Mouse (Mus musculus): ENCODE data around the gene Gm15217.

Gene Gm15217

DNA sequence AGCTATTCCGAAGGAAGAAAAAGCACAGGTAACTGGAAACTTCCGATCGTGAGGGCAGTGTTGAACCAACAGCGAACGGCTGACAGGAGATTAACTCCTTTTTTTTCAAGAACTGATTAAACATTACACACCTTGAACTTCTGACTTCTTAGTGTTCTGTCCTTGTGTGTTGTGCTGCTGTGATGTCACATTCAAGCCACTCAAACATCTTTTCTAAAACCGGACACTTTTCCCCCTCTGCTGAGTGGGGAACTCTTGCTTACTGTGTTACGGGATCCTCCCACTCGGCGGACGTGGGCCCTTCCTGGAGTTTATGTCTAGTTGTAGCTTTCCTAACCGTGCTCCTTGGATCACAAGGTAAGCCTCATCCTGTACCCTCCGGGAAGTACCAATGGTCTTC lies at the start of gene Gm15217:
Gm15217 (plus strand) TSS at position 130 of the 400 bp plus-strand sequence.
- DNase-seq (ENCODE audit: low read depth, low spot score), result peak; percentile 13

DNA sequence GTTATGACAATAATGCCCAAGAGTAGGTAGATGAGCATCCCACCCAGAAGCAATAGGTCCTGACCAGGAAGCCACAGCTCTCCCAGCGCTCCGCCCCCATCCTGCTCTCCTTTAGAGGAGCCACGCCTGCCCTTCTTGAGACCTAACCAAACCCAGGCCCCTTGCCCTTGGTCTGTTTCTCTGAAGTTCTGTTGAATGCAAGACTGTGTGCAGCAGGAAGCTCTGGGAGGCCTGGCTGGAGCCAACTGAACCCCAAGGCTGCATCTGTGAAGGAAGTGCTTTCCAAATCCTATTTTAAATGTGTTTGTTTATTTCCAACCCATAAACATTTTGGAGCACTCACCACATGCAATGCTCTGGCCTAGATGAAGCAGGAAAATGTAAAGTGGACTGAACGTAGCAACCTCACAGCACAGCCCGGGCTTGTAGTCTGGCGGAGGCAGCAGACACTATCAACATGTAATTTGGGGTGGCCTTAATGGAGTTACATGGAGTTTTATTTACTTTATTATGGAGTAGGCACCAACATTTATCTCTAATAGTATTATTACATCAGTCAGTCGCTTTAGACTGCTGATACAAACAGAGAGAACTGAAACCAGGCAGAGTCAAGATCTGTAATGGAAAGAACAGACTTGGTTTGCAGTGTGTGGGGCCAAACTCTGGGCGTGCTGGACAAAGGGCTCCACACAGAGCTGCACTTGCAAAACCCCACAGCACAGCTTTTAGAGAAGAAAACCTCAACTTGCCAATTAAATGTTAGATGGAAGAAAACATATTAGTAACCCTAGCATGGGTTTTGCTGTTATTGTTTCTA lies 45.6 kb upstream of the Gm15217 start:
- DNase-seq (ENCODE audit: low read depth, low spot score), result no peak

- peak; percentile 84 for DNase-seq (ENCODE audit: low read depth, low spot score)
Measured at GRCm38 (mm10) chr14:46338801-46339200, 40.4 kb upstream of the Gm15217 start.

DNA sequence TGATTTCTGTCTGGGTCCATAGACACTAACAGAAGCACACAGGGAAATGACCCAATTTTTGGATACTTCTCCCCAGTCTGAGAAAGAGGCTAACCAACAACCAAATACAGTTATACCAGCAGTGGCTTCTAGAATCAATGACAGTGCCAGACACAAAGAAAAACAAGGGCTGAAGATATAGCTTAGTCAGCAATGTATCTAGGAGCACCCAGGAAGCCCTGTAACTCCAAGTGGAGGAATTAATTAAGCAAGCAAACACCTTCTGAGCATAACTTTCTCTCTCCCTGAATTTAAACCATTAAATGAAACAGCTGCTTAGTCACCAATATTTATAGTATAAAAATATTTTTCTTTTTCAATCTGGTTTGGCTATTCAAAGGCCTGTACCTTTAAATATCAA lies 34.5 kb upstream of the Gm15217 start:
- DNase-seq (ENCODE audit: low read depth, low spot score), result no peak

GRCm38 (mm10) chr14:46357286-46357685 lies 21.9 kb upstream of the Gm15217 start:
- no peak for DNase-seq (ENCODE audit: low read depth, low spot score)

DNA sequence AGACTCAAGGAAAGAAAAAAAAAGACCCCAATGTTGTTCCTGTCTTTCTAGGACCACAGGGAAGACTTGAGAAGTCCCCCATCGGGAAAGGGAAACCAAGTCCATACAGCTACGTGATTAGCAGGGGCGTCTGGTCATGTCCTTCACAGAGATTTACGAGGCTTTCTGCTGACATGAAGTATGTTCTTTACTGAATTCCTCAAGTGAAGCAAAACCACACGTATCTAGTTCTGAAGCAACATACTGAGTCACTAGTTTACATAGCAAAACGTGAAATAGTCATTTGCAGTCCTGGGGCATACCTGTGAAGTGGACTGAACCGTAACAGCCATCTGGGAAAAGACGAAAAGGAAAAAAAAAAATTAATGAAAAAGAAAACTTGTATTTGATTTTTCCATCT lies 21.5 kb upstream of the Gm15217 start:
- DNase-seq (ENCODE audit: low read depth, low spot score), result no peak

DNA sequence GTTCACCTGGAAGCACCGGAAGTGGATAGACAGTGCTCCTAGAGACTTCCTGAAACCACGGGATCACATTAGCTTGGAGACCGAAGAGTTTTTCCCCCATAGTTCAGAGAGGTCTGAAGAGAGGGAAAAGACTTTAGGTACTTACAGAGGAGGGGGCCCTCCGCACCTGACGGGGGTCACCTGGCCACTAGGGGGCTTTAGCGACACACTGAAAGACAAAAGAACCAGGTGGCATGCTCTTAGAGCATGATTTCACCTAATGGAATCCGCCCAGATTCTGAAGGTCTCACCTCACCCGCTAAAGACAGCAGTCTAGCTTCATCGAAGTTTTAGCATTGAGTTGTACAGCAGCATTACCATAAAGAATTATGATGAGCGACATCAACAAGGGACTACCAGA lies 16.0 kb upstream of the Gm15217 start:
- peak; percentile 30 for DNase-seq (ENCODE audit: low read depth, low spot score)

- DNase-seq (ENCODE audit: low read depth, low spot score), result no peak
Measured at GRCm38 (mm10) chr14:46372452-46372851, 6.8 kb upstream of the Gm15217 start.

GRCm38 (mm10) chr14:46375796-46376195 lies 3.4 kb upstream of the Gm15217 start:
- no peak for DNase-seq (ENCODE audit: low read depth, low spot score)

DNA sequence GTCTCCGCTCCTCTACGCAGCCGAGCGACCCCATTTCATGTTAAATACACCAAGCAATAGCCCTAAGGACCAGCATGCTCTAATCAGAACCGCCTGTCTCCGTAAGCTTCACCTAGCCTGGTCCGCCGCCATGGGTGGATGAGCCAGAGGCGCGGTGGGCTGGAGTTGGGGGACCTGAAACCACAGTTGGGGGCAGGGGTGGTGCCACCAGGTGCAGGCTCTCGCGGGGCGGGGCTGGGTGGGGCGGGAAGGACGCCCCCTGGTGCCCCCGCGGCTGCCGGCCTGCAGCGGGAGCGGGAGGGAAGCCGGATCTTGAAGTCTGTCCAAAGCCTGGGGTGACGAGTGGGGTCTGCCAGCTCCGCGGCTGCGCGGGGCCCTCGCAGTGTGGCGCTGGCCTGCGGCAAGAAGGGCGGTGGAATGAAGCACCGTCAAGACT lies 1.1 kb downstream of the Gm15217 start:
- DNase-seq (ENCODE audit: low read depth, low spot score), result peak; percentile 52

GRCm38 (mm10) chr14:46381457-46381856 lies 2.2 kb downstream of the Gm15217 start:
- peak; percentile 11 for DNase-seq (ENCODE audit: low read depth, low spot score)

DNA sequence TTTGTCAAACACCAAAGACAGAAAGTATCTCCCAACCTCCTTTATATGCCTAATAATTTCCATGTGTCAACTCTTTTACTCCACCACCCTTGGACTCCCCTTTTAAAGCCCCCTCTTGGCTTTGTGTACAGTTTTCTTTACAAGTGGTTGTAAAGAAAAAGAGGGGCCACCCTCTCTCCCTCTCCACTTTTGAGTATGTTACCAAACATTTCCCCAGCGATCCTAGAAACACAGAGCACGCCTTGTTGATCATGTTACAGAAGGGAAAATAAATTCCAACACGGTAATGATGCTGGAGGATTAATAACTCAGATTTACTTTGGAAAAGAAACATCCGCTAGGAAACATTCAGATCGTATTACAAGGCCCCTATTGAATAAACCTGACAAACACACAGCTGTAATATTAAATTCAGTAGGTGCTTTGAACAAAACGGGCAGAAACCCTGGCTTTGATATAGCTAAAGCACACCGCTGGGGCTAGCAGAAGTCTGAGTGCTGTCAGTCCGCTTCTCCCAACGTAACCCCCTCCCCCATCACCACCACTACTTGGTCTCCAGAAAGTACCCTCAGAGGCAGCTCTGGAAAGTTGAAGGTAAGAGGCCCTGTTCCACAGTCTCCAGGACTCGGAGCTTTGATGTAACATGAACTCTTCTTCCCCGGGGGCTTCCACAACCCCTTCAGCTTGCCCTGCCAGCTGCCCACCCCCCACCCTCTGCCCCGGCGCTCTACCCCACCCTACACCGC lies 5.9 kb downstream of the Gm15217 start:
- peak; percentile 22 for DNase-seq (ENCODE audit: low read depth, low spot score)

DNA sequence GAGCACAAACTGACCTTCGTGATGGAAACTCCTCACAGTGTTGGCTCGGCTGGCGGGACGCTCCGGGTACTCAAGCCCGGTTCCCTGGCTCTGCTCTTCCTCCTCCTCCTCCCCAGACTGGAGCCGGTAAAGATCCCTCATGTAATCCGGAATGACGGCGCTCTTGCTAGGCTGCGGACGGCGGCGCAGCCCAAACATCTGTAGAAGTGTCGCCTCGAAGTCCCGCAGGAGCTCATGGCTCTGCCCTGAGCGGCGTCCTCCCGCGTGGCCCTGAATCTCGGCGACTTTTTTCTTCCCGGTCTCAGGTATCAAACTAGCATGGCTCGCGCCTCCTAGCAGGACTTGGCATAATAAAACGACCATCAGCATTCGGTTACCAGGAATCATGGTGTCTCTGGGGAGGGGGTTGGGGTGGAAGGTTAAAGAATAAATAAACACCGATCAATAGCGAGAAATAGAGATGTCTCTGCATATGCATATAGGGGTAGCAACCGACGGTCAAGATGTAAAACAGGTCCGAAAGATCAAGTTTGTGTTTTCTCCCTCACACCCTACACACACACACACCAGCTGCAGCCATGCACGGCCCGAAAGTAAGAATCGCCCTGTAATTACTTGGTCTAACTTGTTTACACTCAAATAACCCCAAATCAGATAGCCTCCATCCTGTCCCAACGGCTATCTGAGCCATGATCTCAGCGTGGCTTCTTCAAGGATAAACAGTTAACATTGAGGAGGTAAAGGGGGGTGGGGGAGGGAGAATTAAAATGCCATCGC lies 6.7 kb downstream of the Gm15217 start:
- DNase-seq (ENCODE audit: low read depth, low spot score), result peak; percentile 50

DNA sequence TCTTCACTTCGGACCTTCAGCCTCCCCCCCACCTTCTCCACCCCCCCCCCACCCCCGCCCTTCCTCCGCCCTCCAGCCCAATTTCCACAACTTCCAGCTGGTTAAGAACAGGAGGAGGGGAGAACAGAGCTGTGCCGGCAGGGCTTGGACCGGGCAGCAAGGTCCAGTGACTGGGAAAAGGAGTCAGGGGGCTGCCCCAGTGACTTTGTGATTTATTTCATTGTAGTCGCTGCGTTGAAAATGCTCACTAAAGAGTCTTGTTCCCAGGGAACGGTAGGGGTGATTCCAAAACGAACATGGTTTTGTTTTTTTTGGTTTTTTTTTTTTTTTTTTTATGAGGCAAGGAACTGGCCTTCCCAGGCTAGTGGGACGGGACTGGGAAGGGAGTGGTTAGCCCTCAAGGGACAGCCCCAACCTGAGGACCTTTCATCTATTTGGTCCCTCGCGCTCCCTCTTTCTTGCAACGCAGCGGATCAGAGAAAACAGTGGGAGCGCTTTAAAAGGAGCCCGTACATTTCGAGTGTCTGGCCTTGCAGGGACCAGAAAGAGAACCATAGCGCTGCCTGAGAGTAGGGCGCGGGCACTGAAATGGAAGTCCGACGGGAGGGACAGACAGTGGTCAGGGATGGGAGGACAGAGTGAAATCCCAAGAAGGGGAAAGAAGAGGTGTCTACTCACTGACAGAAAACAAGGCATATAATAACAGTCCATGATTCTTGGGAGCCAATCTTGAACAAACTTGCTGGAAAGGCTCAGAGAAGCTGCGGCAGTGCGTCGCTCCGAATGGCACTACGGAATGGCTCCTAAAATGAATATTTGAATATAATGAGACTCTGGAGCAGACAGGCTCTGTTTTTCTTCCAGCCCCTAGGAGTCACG lies 7.5 kb downstream of the Gm15217 start:
- DNase-seq (ENCODE audit: low read depth, low spot score), result peak; percentile 31

GRCm38 (mm10) chr14:46387357-46387671 lies 8.1 kb downstream of the Gm15217 start:
- peak; percentile 90 for DNase-seq (ENCODE audit: low read depth, low spot score)

GRCm38 (mm10) chr14:46387821-46388481 lies 8.7 kb downstream of the Gm15217 start:
- peak; percentile 82 for DNase-seq (ENCODE audit: low read depth, low spot score)

DNA sequence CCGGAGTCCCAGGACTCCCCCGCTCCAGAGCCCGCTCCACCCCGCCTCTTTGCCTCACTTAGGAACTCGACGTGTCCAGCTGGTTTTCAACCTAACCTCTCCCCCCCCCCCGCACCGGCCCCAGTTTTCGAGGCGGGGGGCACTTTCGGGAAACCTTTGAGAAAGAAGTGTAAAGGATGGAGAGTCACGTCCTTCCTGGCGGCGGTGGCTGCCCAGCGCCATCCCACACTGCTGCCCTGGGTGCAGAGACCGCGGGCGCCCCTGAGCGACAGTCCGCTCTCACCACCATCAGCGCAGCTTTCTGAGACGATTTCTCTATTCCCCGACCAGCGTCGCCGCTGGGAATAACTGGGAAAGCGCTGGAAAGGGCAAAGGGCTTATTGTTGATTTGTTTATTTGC lies 9.4 kb downstream of the Gm15217 start:
- DNase-seq (ENCODE audit: low read depth, low spot score), result peak; percentile 21

DNA sequence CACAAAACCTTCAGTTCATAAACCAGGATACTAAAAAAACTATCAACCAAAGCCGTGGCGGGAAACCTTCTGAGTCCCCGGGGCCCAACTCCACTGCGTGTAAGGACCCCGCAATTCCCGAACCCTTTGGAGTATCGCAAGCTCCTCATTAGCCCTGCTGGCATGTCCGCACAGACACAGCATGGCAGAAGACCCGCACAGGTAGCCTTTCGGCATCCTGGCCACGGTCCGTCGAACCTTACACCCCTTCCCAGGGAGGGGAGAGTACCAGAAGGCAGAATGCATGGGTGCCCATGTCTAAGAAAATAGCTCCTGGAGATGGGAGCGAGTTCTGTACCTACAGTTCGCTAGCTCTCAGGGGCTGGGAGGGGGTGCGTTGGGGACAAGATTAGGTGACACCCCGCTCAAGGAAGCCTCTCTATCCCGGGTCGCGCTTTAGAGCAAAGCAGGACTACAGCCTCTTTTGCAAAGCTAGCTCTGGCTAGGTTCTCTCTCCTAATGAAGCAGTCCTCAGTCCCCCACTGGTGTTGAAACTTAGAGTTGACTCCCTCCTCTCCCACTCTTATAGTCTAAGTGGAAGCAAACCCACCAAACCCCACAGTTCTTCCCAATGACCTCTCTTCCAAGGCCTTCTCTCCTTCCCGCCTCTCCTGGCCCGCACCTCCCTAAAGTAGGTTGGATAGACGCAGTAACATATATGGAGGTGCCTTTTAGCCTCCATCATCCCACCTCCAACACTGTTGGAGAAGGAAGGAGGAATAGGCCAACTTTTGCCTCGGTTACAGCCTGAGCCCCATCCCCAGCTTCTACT lies 10.4 kb downstream of the Gm15217 start:
- DNase-seq (ENCODE audit: low read depth, low spot score), result peak; percentile 9

DNA sequence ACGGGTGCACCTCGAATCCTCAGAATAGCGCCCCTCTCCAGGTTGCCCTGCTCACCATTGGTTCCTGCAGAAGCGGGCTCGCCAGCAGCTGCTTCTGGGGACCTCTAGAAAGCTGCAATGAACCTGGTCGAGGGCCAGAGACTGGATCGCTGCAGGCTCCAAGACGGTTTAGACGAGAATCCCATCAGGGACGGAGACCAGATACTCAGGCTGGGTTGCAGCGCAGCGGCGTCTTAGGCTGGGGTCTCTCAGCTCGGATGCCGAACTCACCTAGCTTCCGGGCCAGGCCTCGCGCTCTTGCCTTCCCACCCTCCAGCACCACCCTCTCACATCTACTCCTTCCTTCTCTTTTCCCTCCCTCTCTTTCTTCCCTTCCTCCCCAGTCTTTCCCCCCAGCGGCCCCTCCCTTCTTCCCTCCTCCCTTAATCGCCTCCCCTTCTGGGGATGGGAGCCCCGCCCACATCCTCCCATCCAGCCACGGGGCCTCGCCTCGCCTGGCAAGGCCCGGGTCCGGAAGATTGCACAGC lies 11.1 kb downstream of the Gm15217 start, which contains the start of gene Bmp4:
Bmp4 (minus strand) TSS at position 421 of the 527 bp plus-strand sequence.
- peak; percentile 93 for DNase-seq (ENCODE audit: low read depth, low spot score)

All from R1 (cell line).